ENCODE assay signal across 17 mouse cellular contexts in genomic region chr11:102551176-102551575, GRCm38 (mm10). TPM values are rescaled to one million over a fixed set of nuclear protein-coding genes. Genes with fewer than 3 reads are reported as not detected.
A peak's percentile ranks its signal among the peaks of the same experiment; 100 is the strongest.
DNase-seq lines count a peak whose midpoint lies in the region.
"Had no signal": no experiment of that assay in that cellular context is flagged by ENCODE, and none has a peak within 500 bp of the region (broad histone marks: within the 10 kb centered on the region; RNA-seq: fewer than 3 reads in every experiment).

No protein-coding gene starts in this region.

- peak; percentile 8 for DNase-seq in adrenal gland, postnatal 14 days
- DNase-seq in adrenal gland, postnatal 4 days (ENCODE audit: low spot score in 2 of 2) = no peak
- peak; percentile 55 for DNase-seq in heart, adult 11 months
- DNase-seq in heart, adult 18-20 months = no peak
- DNase-seq in testis, postnatal 14 days (ENCODE audit: low spot score) = peak; percentile 72
- no peak for DNase-seq in testis, postnatal 10 days (ENCODE audit: low spot score)
- DNase-seq: cerebellum, adult 11 months; cerebellum, adult 2 months; cerebellum, adult 9-11 months; cerebellum, postnatal 25 days; gastrocnemius, postnatal 25 days; heart, postnatal 14 days; heart, postnatal 4 days; kidney, adult 18-20 months had no signal

RNA-seq across cellular contexts. Expression of gene Gpatch8, which starts 5.0 kb away (rescaled TPM):
- 29.7 and 29.9 TPM in 2 replicates for total RNA-seq in adrenal gland, postnatal 14 days (2021)
- total RNA-seq in adrenal gland, postnatal 4 days (2021) = 10 to 100 TPM; 41.5 to 45.8 TPM
- 10 to 100 TPM; 17.3 to 18.6 TPM for total RNA-seq in heart, adult 18-20 months (2021)

RNA-seq across cellular contexts. Expression of gene Gm11627, which starts 28.1 kb away (rescaled TPM):
- total RNA-seq in adrenal gland, postnatal 14 days (2021) = 0.44 and 0.60 TPM in 2 replicates
- total RNA-seq in adrenal gland, postnatal 4 days (2021) = 1 to 10 TPM; 1.4 to 1.9 TPM
- 1 to 10 TPM; 1.1 to 1.2 TPM for total RNA-seq in heart, adult 18-20 months (2021)
- total RNA-seq: common myeloid progenitor, adult 5-6 weeks; hindbrain, postnatal 0 days had no signal

RNA-seq across cellular contexts. Expression of gene Fzd2, which starts 53.0 kb away (rescaled TPM):
- total RNA-seq in adrenal gland, postnatal 14 days (2021) = 4.0 and 4.4 TPM in 2 replicates
- total RNA-seq in adrenal gland, postnatal 4 days (2021) = 10 to 100 TPM; 11.9 to 16.3 TPM
- 1 to 10 TPM; 2.0 to 2.2 TPM for total RNA-seq in heart, adult 18-20 months (2021)
- total RNA-seq: common myeloid progenitor, adult 5-6 weeks; MEL had no signal

Comparison
In these comparisons a context has a peak if more than half of its experiments do, and no peak if none do; other contexts are left out.
1. DNase-seq: peak in adrenal gland, postnatal 14 days (single experiment), heart, adult 11 months (single experiment) and testis, postnatal 14 days (single experiment); none in adrenal gland, postnatal 4 days (0 of 2), heart, adult 18-20 months (0 of 2) and testis, postnatal 10 days (single experiment).